Mouse (Mus musculus) myocyte (in vitro differentiated cells): ENCODE results near the gene St3gal3.

Experiments used
- E2F4 ChIP-seq: IDR thresholded peaks from one replicate; pipeline ENCODE4 v1.6.1; 2011; ENCODE audit warnings: mild to moderate bottlenecking, control low read depth, moderate library complexity; ENCODE audit not compliant: insufficient read depth
- POLR2A ChIP-seq: IDR thresholded peaks from one replicate; pipeline ENCODE4 v1.6.1; 2011; ENCODE audit warnings: low read depth, mild to moderate bottlenecking, control low read depth, moderate library complexity; ENCODE audit not compliant: insufficient read length
- USF1 ChIP-seq: IDR thresholded peaks from one replicate; pipeline ENCODE4 v1.6.1; 2011; ENCODE audit warnings: low read depth, mild to moderate bottlenecking, control low read depth, moderate library complexity

GRCm38 (mm10) chr4:118178952-118179466 lies 44.3 kb upstream of the St3gal3 start:
- no peak for TF ChIP-seq E2F4
- TF ChIP-seq POLR2A, result no peak
- no peak for TF ChIP-seq USF1
